Mouse (Mus musculus) intestine, embryonic 16.5 days (tissue): Measurements from ENCODE around the gene Srrm2. TPM values are rescaled to one million over a fixed set of nuclear protein-coding genes. Genes with fewer than 3 reads are reported as not detected.

ENCODE experiments used
- ATAC-seq: fragments of 200-750 bp; cut with Nextera tagmentation; 2 replicates; pipeline ENCODE4 v1.8.0; 2017; ENCODE audit warnings: moderate TSS enrichment, moderate library complexity
- H3K27ac ChIP-seq: fragments of 300-500 bp; sonication (generic); 2 replicates; pipeline ENCODE4 v1.5.1; 2014; ENCODE audit warnings: mild to moderate bottlenecking, low read length
- H3K27me3 ChIP-seq: fragments of 300-500 bp; sonication (generic); replicated peaks from 2 replicates; pipeline ENCODE4 v1.6.1; 2014; ENCODE audit warnings: low read length, control low read depth, mixed read lengths; ENCODE audit not compliant: control insufficient read depth, insufficient read depth
- H3K36me3 ChIP-seq: fragments of 300-500 bp; sonication (generic); 2 replicates; pipeline ENCODE4 v1.6.1; 2014; ENCODE audit warnings: low read length, control low read depth; ENCODE audit not compliant: control insufficient read depth, insufficient read depth
- H3K4me1 ChIP-seq: fragments of 300-500 bp; sonication (generic); 2 replicates; pipeline ENCODE4 v1.6.1; 2014; ENCODE audit warnings: low read length, control low read depth, mixed read lengths; ENCODE audit not compliant: control insufficient read depth, insufficient read depth
- H3K4me2 ChIP-seq: fragments of 300-500 bp; sonication (generic); 2 replicates; pipeline ENCODE4 v1.6.1; 2014; ENCODE audit warnings: low read depth, low read length, control low read depth
- H3K4me3 ChIP-seq: fragments of 300-500 bp; sonication (generic); 2 replicates; pipeline ENCODE4 v1.5.1; 2014; ENCODE audit warnings: mild to moderate bottlenecking, low read length
- H3K9ac ChIP-seq: fragments of 300-500 bp; sonication (generic); 2 replicates; pipeline ENCODE4 v1.6.1; 2014; ENCODE audit warnings: low read depth, low read length
- H3K9me3 ChIP-seq: fragments of 300-500 bp; sonication (generic); 2 replicates; pipeline ENCODE4 v1.6.1; 2016; ENCODE audit warnings: low read length, control low read depth; ENCODE audit not compliant: control insufficient read depth
- WGBS: fragments of 180-500 bp; shearing (Covaris S2); extraction: QIAGEN DNeasy Blood & Tissue Kit; methylation state at CpG from one replicate; pipeline ENCODE4 v1.1.7; 2014; 5-methylcytosine and 5-hydroxymethylcytosine counted together
- polyA plus RNA-seq: library from polyadenylated mRNA; unstranded; fragments of >200 nt; fragmentation: Nextera tagmentation; extraction: Ambion mirVana; gene quantifications from 2 replicates; pipeline ENCODE4 v1.2.1, GENCODE M21; 2015

Srrm2 gene
- polyA plus RNA-seq: 319 and 373 TPM in 2 replicates

DNA sequence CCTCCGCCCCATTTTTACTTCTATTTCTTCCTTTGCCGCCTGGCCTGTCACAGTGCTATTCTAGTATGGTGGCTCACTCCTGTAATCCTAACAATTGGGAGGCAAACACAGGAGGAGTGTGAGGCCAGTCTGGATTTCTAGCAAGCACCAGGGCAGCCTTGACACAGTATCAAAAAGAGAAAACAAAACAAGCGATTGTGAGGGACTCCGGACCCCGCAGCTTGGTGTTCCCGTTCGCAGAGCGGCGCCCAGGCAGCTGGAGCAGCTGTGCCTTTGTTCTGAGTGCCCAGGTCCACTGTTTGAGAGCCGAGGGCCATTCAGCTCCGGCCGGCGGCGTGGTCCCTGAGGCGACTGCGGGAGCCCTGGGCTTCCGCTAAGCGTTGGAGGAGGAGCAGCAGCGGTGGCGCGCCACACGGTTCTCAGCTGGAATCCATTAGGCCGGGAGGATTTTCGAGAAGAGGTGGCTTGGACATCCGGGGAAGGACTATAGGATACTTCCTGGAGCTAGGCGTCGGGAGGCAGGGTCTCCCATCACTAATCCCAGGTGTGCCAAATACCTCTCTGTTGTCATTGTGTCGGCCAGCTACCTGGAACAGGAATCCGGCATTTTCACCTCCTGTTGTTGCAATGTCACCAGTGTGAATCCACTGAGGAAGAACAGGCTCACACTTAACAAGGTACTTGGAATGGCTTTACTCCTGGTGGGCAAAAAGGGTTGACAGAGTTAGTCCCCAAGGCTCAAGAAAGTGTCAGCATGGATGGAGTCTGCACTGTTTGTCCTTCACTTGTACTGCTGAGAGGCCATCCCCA is at the start of gene Srrm2:
Gene Srrm2, plus strand, starts transcription at position 264 of the 810 bp plus-strand sequence.
- Histone ChIP-seq H3K4me3 (peak within 1 kb of the TSS; percentile 59), H3K4me1 (peaks cover 19% of the 10 kb centered on the region), H3K9me3 (no peaks in the 10 kb centered on the region), H3K9ac (peak within 1 kb of the TSS; percentile 87), H3K4me2 (peak within 1 kb of the TSS; percentile 81), H3K27ac (peak within 1 kb of the TSS; percentile 77), H3K36me3 (no peaks in the 10 kb centered on the region), H3K27me3 (no peaks in the 10 kb centered on the region)
- 3% methylated on average over 29 of the region's 29 CpGs for WGBS
- ATAC-seq: peak; percentile 52

DNA sequence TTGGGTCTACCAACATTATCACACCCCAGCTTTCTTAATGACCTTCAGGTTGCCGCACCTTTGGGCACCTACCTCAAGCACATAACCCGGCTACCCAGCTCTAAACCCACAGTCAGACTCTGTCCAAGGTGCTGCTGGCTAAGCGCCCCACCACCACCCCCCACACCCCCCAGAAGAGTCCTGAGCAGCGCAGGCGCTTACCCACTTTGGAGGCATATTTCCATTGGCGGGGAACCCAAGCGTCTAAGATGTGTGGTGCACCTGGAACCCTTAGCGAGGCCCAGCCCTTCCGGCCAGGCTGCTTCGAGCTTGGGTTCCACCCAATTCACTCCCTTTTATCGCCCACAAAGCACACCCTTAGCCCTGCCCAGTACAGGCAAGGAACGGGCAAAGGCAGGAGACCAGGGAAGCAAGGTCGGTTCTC is 49.7 kb upstream of the Srrm2 start, which contains the start of gene Paqr4:
Gene Paqr4, minus strand, starts transcription at position 270 of the 424 bp plus-strand sequence.
- peak; percentile 72 for ATAC-seq
- H3K9ac ChIP-seq: peak within 1 kb of the TSS; percentile 76
- H3K27me3 ChIP-seq: peaks cover 44% of the 10 kb centered on the region

DNA sequence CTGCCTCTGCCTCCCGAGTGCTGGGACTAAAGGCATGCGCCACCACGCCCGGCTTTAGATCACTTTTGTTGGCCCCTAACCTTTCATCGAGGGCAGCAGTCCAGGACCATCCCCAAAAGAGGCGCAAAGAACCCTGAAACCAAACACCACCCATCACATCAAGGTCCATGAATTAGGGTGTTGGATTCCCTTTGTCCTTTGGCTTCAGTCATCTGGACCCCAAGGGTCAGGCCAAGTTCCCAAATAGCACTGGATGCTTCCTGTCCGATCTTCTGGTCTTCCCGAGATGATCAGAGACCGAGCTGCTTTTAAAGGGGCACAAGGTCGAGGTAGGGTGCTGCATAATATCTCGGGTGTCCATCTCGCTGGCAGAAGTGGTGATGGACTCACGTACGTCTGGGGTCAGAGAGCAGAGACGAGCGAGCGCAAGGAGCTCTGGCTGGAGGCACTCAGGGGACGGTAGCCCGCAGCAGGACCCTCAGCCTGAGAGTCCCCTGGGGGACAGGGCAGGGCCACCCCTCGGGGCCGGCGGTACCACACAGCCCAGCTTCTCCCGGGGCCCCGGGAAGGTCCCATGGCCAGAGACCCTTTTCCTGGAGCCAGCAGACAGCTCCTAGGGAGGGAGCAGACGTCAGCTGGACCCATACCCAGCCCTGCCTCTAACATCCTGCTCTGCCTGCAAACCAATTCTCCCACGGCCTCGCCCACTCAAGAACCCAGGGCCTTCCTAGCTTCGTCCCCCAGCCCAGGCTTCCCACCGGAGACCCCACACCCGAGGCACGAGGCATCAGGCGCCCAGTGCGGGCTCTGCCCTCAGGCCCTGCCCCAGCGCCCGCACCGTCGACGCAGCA is 48.7 kb upstream of the Srrm2 start:
- no peak overlapping the region for H3K4me3 ChIP-seq
- H3K9ac ChIP-seq: no peak overlapping the region
- ATAC-seq: no peak
- H3K27me3 ChIP-seq: peaks cover 50% of the 10 kb centered on the region
- no peak overlapping the region for H3K27ac ChIP-seq
- WGBS: 44% methylated on average over 38 of the region's 38 CpGs
- H3K36me3 ChIP-seq: no peaks in the 10 kb centered on the region; the same call in 1 of the 2 replicates
- H3K4me1 ChIP-seq: peaks cover 38% of the 10 kb centered on the region
- H3K9me3 ChIP-seq: no peaks in the 10 kb centered on the region
- H3K4me2 ChIP-seq: no peak overlapping the region

More for the DNA sequence above, 49.7 kb upstream of the Srrm2 start, which contains the start of gene Paqr4:
- peak within 1 kb of the TSS; percentile 97 for H3K4me2 ChIP-seq
- peak within 1 kb of the TSS; percentile 30 for H3K27ac ChIP-seq
- H3K4me3 ChIP-seq: peak within 1 kb of the TSS; percentile 68
- no peaks in the 10 kb centered on the region for H3K9me3 ChIP-seq
- no peaks in the 10 kb centered on the region; the same call in 1 of the 2 replicates for H3K36me3 ChIP-seq
- WGBS: 8% methylated on average over 13 of the region's 13 CpGs
- peaks cover 32% of the 10 kb centered on the region for H3K4me1 ChIP-seq

DNA sequence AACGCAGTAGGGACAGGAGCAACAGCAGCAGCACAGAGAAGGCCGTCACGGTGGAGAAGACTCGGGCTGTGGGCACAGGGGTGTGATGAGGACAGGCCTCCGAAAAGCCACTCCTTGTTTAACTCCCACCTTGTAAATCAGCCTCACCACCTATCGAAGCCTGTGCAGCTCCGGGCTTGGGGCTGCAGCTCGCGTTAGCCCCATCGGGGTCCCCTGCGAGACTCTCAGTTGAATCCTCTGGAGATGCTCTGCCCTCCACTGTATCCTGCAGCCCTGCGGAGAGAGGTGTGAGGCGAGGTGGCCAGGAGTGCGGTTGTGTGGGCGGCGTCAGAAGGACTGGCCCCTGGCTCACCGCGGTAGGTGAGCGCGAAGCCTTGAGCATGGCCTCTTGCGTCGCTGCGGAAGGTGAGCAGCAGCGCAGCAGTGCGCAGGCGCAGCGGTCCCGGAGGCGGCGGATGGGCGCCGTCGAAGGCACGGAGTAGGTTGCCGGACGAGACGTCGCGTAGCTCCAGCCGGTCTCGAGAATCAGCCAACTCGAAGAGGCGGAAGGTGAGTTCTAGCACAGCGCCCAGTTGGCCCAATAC is 48.0 kb upstream of the Srrm2 start:
- Histone ChIP-seq H3K4me3 (peak overlapping the region; percentile 25), H3K27me3 (peaks cover 55% of the 10 kb centered on the region), H3K27ac (no peak overlapping the region), H3K4me2 (peak overlapping the region; percentile 46), H3K36me3 (no peaks in the 10 kb centered on the region; the same call in 1 of the 2 replicates), H3K9ac (peak overlapping the region; percentile 48; the same call in 1 of the 2 replicates), H3K4me1 (peaks cover 38% of the 10 kb centered on the region), H3K9me3 (no peaks in the 10 kb centered on the region)
- WGBS: 6% methylated on average over 44 of the region's 44 CpGs
- no peak for ATAC-seq

DNA sequence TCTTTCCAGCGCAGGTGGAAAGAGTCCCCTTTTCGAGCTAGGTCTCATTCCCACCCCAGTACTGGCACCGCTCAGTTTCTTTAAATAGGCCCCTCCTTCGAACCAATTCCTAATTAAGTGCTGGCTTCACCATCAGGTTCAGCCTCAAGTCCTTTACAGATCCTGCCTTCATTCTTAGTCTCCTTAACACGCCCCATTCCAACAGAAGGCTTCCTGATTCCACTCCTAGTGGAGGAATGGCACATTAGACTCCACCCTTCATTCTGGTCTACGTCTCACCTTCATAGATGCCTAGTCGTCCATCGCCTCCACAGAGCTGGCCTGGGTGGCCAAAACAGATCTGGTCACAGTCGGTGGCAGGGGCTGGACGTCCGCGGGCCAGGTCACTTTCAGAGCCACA is 47.4 kb upstream of the Srrm2 start:
- no peaks in the 10 kb centered on the region for H3K36me3 ChIP-seq
- WGBS: 60% methylated on average over 12 of the region's 12 CpGs
- H3K4me3 ChIP-seq: no peak overlapping the region
- ATAC-seq: no peak
- peaks cover 55% of the 10 kb centered on the region for H3K27me3 ChIP-seq
- peak overlapping the region; percentile 48; the same call in 1 of the 2 replicates for H3K9ac ChIP-seq
- H3K4me1 ChIP-seq: peaks cover 38% of the 10 kb centered on the region
- H3K4me2 ChIP-seq: peak overlapping the region; percentile 46; the same call in 1 of the 2 replicates
- H3K27ac ChIP-seq: no peak overlapping the region
- no peaks in the 10 kb centered on the region for H3K9me3 ChIP-seq

DNA sequence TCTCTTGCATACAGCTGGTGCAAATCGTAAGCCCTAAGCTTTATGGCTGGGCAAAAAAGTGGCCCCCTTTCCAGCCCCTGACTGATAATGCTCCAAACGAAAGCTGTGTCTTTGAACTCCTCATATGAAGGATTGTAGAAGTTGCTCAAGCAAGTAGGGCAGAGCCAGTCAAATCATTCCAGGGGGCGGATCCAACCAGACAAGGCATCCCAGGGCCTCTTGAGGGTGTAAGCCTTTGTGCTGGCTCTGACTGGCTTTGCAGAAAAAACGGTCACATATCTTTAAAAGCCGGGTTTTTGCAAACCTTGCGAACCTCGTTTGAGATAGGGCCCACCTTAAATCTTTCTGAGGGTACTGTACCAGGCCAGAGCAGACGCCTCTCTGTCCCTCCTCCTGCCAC is 46.3 kb upstream of the Srrm2 start:
- 30% methylated on average over 8 of the region's 8 CpGs for WGBS
- peaks cover 37% of the 10 kb centered on the region for H3K4me1 ChIP-seq
- no peak overlapping the region for H3K9ac ChIP-seq
- no peak overlapping the region for H3K4me2 ChIP-seq
- ATAC-seq: no peak
- peaks cover 55% of the 10 kb centered on the region for H3K27me3 ChIP-seq
- no peaks in the 10 kb centered on the region for H3K36me3 ChIP-seq
- H3K9me3 ChIP-seq: no peaks in the 10 kb centered on the region
- H3K27ac ChIP-seq: no peak overlapping the region
- H3K4me3 ChIP-seq: no peak overlapping the region

DNA sequence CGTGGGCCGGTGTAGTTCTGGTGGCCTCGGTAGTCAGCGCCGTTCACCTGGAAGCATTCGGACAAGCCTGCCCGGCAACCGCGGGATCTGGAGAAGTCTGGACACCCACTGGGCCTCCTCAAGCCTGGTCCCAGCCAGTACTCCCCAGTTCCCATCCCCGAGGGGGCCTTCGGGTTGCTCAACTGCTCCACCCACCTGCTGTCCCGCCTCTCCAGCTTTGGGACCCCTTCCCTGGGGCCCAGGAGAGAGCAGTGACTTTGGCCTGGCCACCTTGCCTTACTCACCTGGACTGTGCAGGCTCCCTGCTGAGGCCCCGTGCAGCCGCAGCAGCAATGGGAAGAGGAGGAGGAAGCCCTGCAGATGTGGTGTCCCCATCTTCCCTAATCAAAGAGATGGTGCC is 45.7 kb upstream of the Srrm2 start:
- H3K4me3 ChIP-seq: no peak overlapping the region
- H3K9me3 ChIP-seq: no peaks in the 10 kb centered on the region
- H3K4me2 ChIP-seq: peak overlapping the region; percentile 65
- ATAC-seq: no peak
- H3K9ac ChIP-seq: no peak overlapping the region
- peaks cover 32% of the 10 kb centered on the region for H3K4me1 ChIP-seq
- 6% methylated on average over 14 of the region's 14 CpGs for WGBS
- peaks cover 55% of the 10 kb centered on the region for H3K27me3 ChIP-seq
- H3K36me3 ChIP-seq: no peaks in the 10 kb centered on the region
- H3K27ac ChIP-seq: no peak overlapping the region

DNA sequence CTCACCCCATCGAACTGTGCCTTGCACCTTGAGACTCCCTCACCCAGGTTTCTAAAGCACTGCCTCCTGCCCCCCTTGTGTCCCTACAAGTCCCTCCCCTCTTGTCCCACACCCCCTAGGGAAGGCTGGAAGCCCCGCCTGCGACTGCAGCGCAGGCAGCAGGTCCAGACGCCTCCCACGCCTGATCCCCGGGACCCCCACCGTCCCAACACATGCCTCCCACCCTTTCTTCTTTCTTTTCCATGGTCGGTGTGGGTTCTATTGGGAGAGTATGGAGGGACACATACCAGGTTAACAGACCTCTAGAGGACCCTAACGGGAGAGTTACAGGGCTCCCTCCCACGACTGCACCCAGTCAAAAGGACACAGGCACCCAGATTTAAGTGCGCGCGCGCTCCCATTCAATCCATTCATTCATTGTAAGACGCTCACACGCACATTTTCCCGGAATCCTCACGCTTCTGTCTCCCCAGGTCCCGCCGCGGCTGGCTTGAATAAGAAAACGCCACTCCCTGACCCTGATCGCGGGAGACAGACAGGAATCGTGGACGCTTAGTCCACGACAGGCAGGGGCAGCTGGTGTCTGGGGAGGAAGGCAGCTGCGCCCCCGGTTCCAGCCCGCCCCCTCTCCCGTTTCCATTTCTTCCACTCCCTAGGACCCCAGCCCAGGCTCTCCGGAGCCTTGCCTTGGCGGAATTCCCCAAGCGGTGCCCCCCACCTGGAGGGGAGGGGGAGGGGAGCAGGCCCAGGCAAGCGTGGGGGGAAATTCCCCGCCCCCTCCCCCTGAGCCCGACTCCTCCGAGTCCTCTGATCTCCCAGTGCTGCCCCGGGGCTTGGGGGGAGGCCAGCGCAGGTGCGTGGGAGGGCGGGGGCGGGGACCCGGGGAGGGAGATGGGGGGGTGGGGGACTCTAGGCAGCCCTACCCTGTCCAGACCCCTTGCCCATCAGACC is 44.8 kb upstream of the Srrm2 start, which contains the start of gene Kremen2:
Gene Kremen2, minus strand, starts transcription at position 533 of the 951 bp plus-strand sequence.
- ATAC-seq: no peak
- H3K27me3 ChIP-seq: peaks cover 55% of the 10 kb centered on the region
- peaks cover 28% of the 10 kb centered on the region for H3K4me1 ChIP-seq
- H3K27ac ChIP-seq: no peak within 1 kb of the TSS
- H3K9me3 ChIP-seq: no peaks in the 10 kb centered on the region
- H3K36me3 ChIP-seq: no peaks in the 10 kb centered on the region
- H3K4me3 ChIP-seq: peak within 1 kb of the TSS; percentile 42
- H3K9ac ChIP-seq: peak within 1 kb of the TSS; percentile 56
- under 1% methylated on average over 37 of the region's 45 CpGs for WGBS
- peak within 1 kb of the TSS; percentile 65 for H3K4me2 ChIP-seq
